In genomic region chr1:194223015-194223414, GRCm38 (mm10) we compare ENCODE assay signal across 9 mouse cellular contexts.
DNase-seq lines count a peak whose midpoint lies in the region; ATAC-seq lines count a peak whose summit lies in the region.
"Had no signal": no experiment of that assay in that cellular context is flagged by ENCODE, and none has a peak within 500 bp of the region (broad histone marks: within the 10 kb centered on the region; RNA-seq: fewer than 3 reads in every experiment).

No protein-coding gene starts in this region.

- no peak overlapping the region for H3K4me2 ChIP-seq in hindbrain, embryonic 15.5 days

- peak; percentile 63; the same call in 1 of the 2 replicates for ATAC-seq in hindbrain, embryonic 15.5 days (ENCODE audit: low FRiP score, low read depth)

- WGBS in hindbrain, embryonic 15.5 days: 2% methylated on average over 9 of the region's 9 CpGs

- H3K27me3 ChIP-seq in hindbrain, embryonic 15.5 days: no peaks in the 10 kb centered on the region

- H3K9ac ChIP-seq in hindbrain, embryonic 15.5 days: no peak overlapping the region

- H3K9me3 ChIP-seq in hindbrain, embryonic 15.5 days: no peaks in the 10 kb centered on the region

- peak; percentile 9 for DNase-seq in T-cell, adult 2 months (ENCODE audit: low spot score)
- DNase-seq in cerebellum, postnatal 14 days: peak; percentile 56 to 64
- DNase-seq in frontal cortex, postnatal 25 days (ENCODE audit: low spot score in 2 of 2): peak; percentile 57 to 72
- DNase-seq in left cerebral cortex, adult 11 months (ENCODE audit: low spot score): peak; percentile 55
- DNase-seq in lung, postnatal 36 days: peak; percentile 75
- DNase-seq in right cerebral cortex, postnatal 10 days (ENCODE audit: low spot score in 2 of 2): peak; percentile 79 to 80
- peak; percentile 57 for DNase-seq in urinary bladder, postnatal 25 days (ENCODE audit: low spot score)

- 0 out of 2 replicates have a peak overlapping the region, but pooled peaks have one; percentile 46 for H3K27ac ChIP-seq in hindbrain, embryonic 15.5 days (replicated peaks)
- H3K27ac ChIP-seq: macrophage had no signal

- peaks cover 44% of the 10 kb centered on the region for H3K4me1 ChIP-seq in hindbrain, embryonic 15.5 days (replicated peaks)

- H3K36me3 ChIP-seq in hindbrain, embryonic 15.5 days: no peaks in the 10 kb centered on the region

- H3K4me3 ChIP-seq in hindbrain, embryonic 15.5 days: no peak overlapping the region

Comparison
In these comparisons a context has a peak if more than half of its experiments do, and no peak if none do; other contexts are left out.
1. DNase-seq: peak in every context shown above with its lines; median percentile 80 in right cerebral cortex, postnatal 10 days; 75 in lung, postnatal 36 days; 64 in frontal cortex, postnatal 25 days; 60 in cerebellum, postnatal 14 days; 57 in urinary bladder, postnatal 25 days; 55 in left cerebral cortex, adult 11 months; 9 in T-cell, adult 2 months.